Mouse (Mus musculus) cortical plate, adult 2 months (tissue): ENCODE measurements at regions not wholly inside any gene's neighbourhood (a gene's known extent, or its start where the extent isn't known, plus 50 kb on each side); places are given as distances from the start of the nearest gene placed in this dataset.

Experiments
- CTCF ChIP-seq: fragments of 200-500 bp; IDR thresholded peaks from 2 replicates; pipeline ENCODE4 v1.5.1; 2011; ENCODE audit warnings: mild to moderate bottlenecking, control low read depth, low read length; ENCODE audit not compliant: insufficient read depth; ENCODE audit errors: extremely low read depth
- POLR2A ChIP-seq: fragments of 200-500 bp; IDR thresholded peaks from 2 replicates; pipeline ENCODE4 v1.6.1; 2011; ENCODE audit warnings: mild to moderate bottlenecking, low read length, control low read depth; ENCODE audit not compliant: insufficient read depth; ENCODE audit errors: extremely low read depth

DNA sequence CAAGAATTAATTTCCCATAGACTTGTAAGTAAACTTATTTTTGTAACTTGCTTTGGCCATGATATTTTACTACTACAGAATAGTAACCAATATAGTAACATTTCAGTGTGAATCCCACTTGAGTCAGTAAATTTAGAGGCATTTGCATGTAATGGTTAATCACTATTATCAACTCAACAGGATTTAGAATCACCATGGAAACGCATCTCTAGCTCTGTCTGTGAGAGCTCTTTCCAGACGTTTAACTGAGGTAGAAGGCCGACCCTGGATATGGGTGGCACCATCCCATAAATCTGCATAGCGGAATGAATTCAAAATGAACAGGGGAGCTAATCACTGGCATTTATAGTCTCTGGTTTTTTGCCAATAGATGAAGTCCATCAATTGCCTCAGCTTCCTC, 337.6 kb downstream of the Rpl36a-ps1 start:
- TF ChIP-seq CTCF (no peak), POLR2A (no peak)
